Comparison of ENCODE assay signal across 9 mouse cellular contexts in the genomic region with DNA sequence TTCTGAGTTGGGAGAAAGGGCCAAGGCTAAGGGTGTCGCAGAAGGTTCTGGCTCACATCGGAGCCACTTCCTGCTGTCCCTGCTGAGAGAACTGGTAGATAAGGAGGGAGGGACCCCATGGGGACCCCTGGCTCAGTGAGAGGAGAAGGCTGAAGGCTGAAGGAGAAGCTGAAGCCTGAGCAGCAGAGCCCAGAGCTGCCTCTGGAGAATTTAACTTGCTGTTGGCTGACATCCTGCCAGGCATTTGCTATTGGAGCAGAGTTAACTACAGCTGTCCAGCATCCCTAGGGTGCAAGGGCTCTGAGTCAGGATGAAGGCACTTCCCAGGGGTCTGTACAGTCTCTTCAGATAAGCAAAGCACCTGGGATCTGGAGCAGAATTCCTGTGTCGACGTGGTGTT.
A peak's percentile ranks its signal among the peaks of the same experiment; 100 is the strongest.
DNase-seq lines count a peak whose midpoint lies in the region; ATAC-seq and TF ChIP-seq lines count a peak whose summit lies in the region.
"Had no signal": no experiment of that assay in that cellular context is flagged by ENCODE, and none has a peak within 500 bp of the region (broad histone marks: within the 10 kb centered on the region; RNA-seq: fewer than 3 reads in every experiment).

No protein-coding gene starts in this region.

- H3K36me3 ChIP-seq in embryonic facial prominence, embryonic 13.5 days, result no peaks in the 10 kb centered on the region
- no peaks in the 10 kb centered on the region for H3K36me3 ChIP-seq in embryonic facial prominence, embryonic 10.5 days (replicated peaks)
- H3K36me3 ChIP-seq in heart, postnatal 0 days (replicated peaks; ENCODE audit: control insufficient read depth, insufficient read depth, low read length), result no peaks in the 10 kb centered on the region
- H3K36me3 ChIP-seq: midbrain, embryonic 10.5 days had no signal

- no peak for TF ChIP-seq EP300 in heart, postnatal 0 days (IDR thresholded peaks at IDR 0.05; ENCODE audit: low read depth)

- ATAC-seq in embryonic facial prominence, embryonic 13.5 days (ENCODE audit: insufficient number of reproducible peaks, insufficient read depth, low FRiP score, low TSS enrichment, low read depth), result no peak
- peak; percentile 68 for ATAC-seq in heart, postnatal 0 days (ENCODE audit: insufficient read depth, low read depth)

- no peak for DNase-seq in embryonic facial prominence, embryonic 10.5 days (ENCODE audit: low spot score)
- peak; percentile 59 for DNase-seq in gastrocnemius, adult 2 months
- DNase-seq in heart, postnatal 0 days (ENCODE audit: low spot score), result peak; percentile 50
- DNase-seq in kidney, postnatal 25 days, result peak; percentile 28 to 56
- no peak for DNase-seq in T-cell, adult 2 months (ENCODE audit: low spot score)
- no peak for DNase-seq in ovary, postnatal 36 days (ENCODE audit: low spot score)
- no peak for DNase-seq in spleen, postnatal 36 days (ENCODE audit: low spot score in 2 of 2)

- H3K4me1 ChIP-seq in embryonic facial prominence, embryonic 13.5 days, result peaks cover 6% of the 10 kb centered on the region; the same call in 1 of the 2 replicates
- peaks cover 7% of the 10 kb centered on the region; the same call in 1 of the 2 replicates for H3K4me1 ChIP-seq in embryonic facial prominence, embryonic 10.5 days
- H3K4me1 ChIP-seq in heart, postnatal 0 days (ENCODE audit: control insufficient read depth, insufficient read depth), result peaks cover 4% of the 10 kb centered on the region; the same call in 1 of the 2 replicates

- H3K27me3 ChIP-seq in embryonic facial prominence, embryonic 13.5 days, result no peaks in the 10 kb centered on the region
- H3K27me3 ChIP-seq in embryonic facial prominence, embryonic 10.5 days (replicated peaks; ENCODE audit: low read depth, poor library complexity, severe bottlenecking), result no peaks in the 10 kb centered on the region
- no peaks in the 10 kb centered on the region for H3K27me3 ChIP-seq in heart, postnatal 0 days (ENCODE audit: control insufficient read depth, insufficient read depth, low read length)

- no peak overlapping the region for H3K4me3 ChIP-seq in embryonic facial prominence, embryonic 13.5 days
- H3K4me3 ChIP-seq in embryonic facial prominence, embryonic 10.5 days, result no peak overlapping the region
- no peak overlapping the region for H3K4me3 ChIP-seq in gastrocnemius, adult 2 months
- no peak overlapping the region for H3K4me3 ChIP-seq in heart, postnatal 0 days (ENCODE audit: low read depth, low read length)
- H3K4me3 ChIP-seq: midbrain, embryonic 10.5 days had no signal

- 0 out of 2 replicates have a peak overlapping the region, but pooled peaks have one; percentile 44 for H3K27ac ChIP-seq in embryonic facial prominence, embryonic 13.5 days
- H3K27ac ChIP-seq in embryonic facial prominence, embryonic 10.5 days (replicated peaks), result no peak overlapping the region
- H3K27ac ChIP-seq in gastrocnemius, adult 2 months, result peak overlapping the region; percentile 66
- peak overlapping the region; percentile 14 for H3K27ac ChIP-seq in heart, postnatal 0 days (ENCODE audit: low read depth)
- H3K27ac ChIP-seq: midbrain, embryonic 10.5 days had no signal

- intact Hi-C loops in gastrocnemius, adult 2 months (cut with DNase I), result no loop called here

- H3K4me2 ChIP-seq in embryonic facial prominence, embryonic 13.5 days, result no peak overlapping the region
- H3K4me2 ChIP-seq in heart, postnatal 0 days (ENCODE audit: low read depth, low read length), result no peak overlapping the region

- WGBS in embryonic facial prominence, embryonic 13.5 days, result 80% methylated on average over 4 of the region's 4 CpGs
- WGBS in embryonic facial prominence, embryonic 10.5 days, result 78% methylated on average over 4 of the region's 4 CpGs
- 18% methylated on average over 4 of the region's 4 CpGs for WGBS in heart, postnatal 0 days

- no peaks in the 10 kb centered on the region for H3K9me3 ChIP-seq in embryonic facial prominence, embryonic 13.5 days
- no peaks in the 10 kb centered on the region for H3K9me3 ChIP-seq in embryonic facial prominence, embryonic 10.5 days
- H3K9me3 ChIP-seq in heart, postnatal 0 days (replicated peaks; ENCODE audit: control insufficient read depth, low read length), result no peaks in the 10 kb centered on the region
- H3K9me3 ChIP-seq: midbrain, embryonic 10.5 days had no signal

- no peak overlapping the region for H3K9ac ChIP-seq in embryonic facial prominence, embryonic 13.5 days
- no peak overlapping the region for H3K9ac ChIP-seq in heart, postnatal 0 days (replicated peaks; ENCODE audit: low read depth, low read length)

- TF ChIP-seq CTCF in gastrocnemius, adult 2 months (IDR thresholded peaks at IDR 0.05), result no peak
- no peak for TF ChIP-seq CTCF in heart, postnatal 0 days (IDR thresholded peaks at IDR 0.05; ENCODE audit: low read depth)

Comparison
In these comparisons a context has a peak if more than half of its experiments do, and no peak if none do; other contexts are left out.
1. DNase-seq: peak in gastrocnemius, adult 2 months (single experiment), heart, postnatal 0 days (single experiment) and kidney, postnatal 25 days (2 of 2); none in embryonic facial prominence, embryonic 10.5 days (single experiment), T-cell, adult 2 months (single experiment), ovary, postnatal 36 days (single experiment) and spleen, postnatal 36 days (0 of 2).